Mouse (Mus musculus) left cerebral cortex, adult 18-20 months (tissue): ENCODE results near the gene Dcaf1. TPM values are rescaled to one million over a fixed set of nuclear protein-coding genes. Genes with fewer than 3 reads are reported as not detected.
A peak's percentile ranks its signal among the peaks of the same experiment; 100 is the strongest.

ENCODE experiments used
- DNase-seq, 2 experiments: peaks; one replicate each; pipeline ENCODE4 v3.0.0; 2021 to 2022; ENCODE audit warnings: low spot score in 2 of 2, mixed read lengths in 1 of 2
- long read RNA-seq, 2 experiments: library from polyadenylated mRNA; stranded (forward); transcript quantifications; one replicate each; pipeline ENCODE4 v2.0.0; 2021
- total RNA-seq, 2 experiments: library from RNA; stranded (reverse); gene quantifications; 2 replicates each; pipeline ENCODE4 v1.2.3; 2021

Gene Dcaf1
- total RNA-seq, result 10 to 100 TPM; 31.4 to 40.4 TPM
- long read RNA-seq, experiment 1, partial matches to known transcripts, result 5 of 16 reads
- long read RNA-seq, experiment 1, other reads (novel, unspliced or antisense), result 11 of 16 reads
- long read RNA-seq, experiment 2, partial matches to known transcripts, result 5 of 13 reads
- long read RNA-seq, experiment 2, other reads (novel, unspliced or antisense), result 8 of 13 reads

- DNase-seq, result peak; percentile 89 to 93
Observed at GRCm38 (mm10) chr9:106821618-106822380, at the start of gene Dcaf1. Gene Dcaf1 (plus strand): TSS chr9:106821874.

- no peak for DNase-seq
Observed at GRCm38 (mm10) chr9:106776116-106776515, 45.6 kb upstream of the Dcaf1 start.

- DNase-seq, result no peak
Observed at GRCm38 (mm10) chr9:106777423-106777822, 44.3 kb upstream of the Dcaf1 start.

- DNase-seq, result no peak
Observed at GRCm38 (mm10) chr9:106778319-106778718, 43.4 kb upstream of the Dcaf1 start.

- no peak for DNase-seq
Observed at GRCm38 (mm10) chr9:106780086-106780485, 41.6 kb upstream of the Dcaf1 start.

- DNase-seq, result no peak
Observed at GRCm38 (mm10) chr9:106783554-106783953, 38.1 kb upstream of the Dcaf1 start.

- DNase-seq, result no peak
Observed at GRCm38 (mm10) chr9:106785206-106785605, 36.5 kb upstream of the Dcaf1 start.

GRCm38 (mm10) chr9:106787979-106788811 is 33.5 kb upstream of the Dcaf1 start:
- DNase-seq, result peak; percentile 5 to 11

GRCm38 (mm10) chr9:106788812-106789321 is 32.8 kb upstream of the Dcaf1 start, which contains the start of gene Rad54l2:
Gene Rad54l2 (minus strand): TSS chr9:106789194.
- DNase-seq, result peak; percentile 86 to 87

- no peak for DNase-seq
Observed at GRCm38 (mm10) chr9:106789363-106789762, 32.3 kb upstream of the Dcaf1 start.

- DNase-seq, result no peak
Observed at GRCm38 (mm10) chr9:106790831-106791230, 30.8 kb upstream of the Dcaf1 start.

- no peak for DNase-seq
Observed at GRCm38 (mm10) chr9:106806503-106806902, 15.2 kb upstream of the Dcaf1 start.

- no peak for DNase-seq
Observed at GRCm38 (mm10) chr9:106818191-106818590, 3.5 kb upstream of the Dcaf1 start.

- peak; percentile 13 to 16 for DNase-seq
Observed at GRCm38 (mm10) chr9:106819201-106819600, 2.5 kb upstream of the Dcaf1 start.

- DNase-seq, result peak in 1 of 2 experiments; percentile 1
Observed at GRCm38 (mm10) chr9:106821050-106821617, 540 bp upstream of the Dcaf1 start.

- DNase-seq, result peak; percentile 69 to 74
Observed at GRCm38 (mm10) chr9:106822381-106823104, 869 bp downstream of the Dcaf1 start.

- DNase-seq, result no peak
Observed at GRCm38 (mm10) chr9:106840569-106840968, 18.9 kb downstream of the Dcaf1 start.

- DNase-seq, result no peak
Observed at GRCm38 (mm10) chr9:106842800-106843199, 21.1 kb downstream of the Dcaf1 start.

GRCm38 (mm10) chr9:106856664-106857063 is 35.0 kb downstream of the Dcaf1 start:
- no peak for DNase-seq

- DNase-seq, result no peak
Observed at GRCm38 (mm10) chr9:106858036-106858435, 36.4 kb downstream of the Dcaf1 start.
